Mouse (Mus musculus) Patski (cell line): Measurements from ENCODE around the gene Srrm4. TPM values are rescaled to one million over a fixed set of nuclear protein-coding genes. Genes with fewer than 3 reads are reported as not detected.

Experiments
- ATAC-seq: fragments of 100-300 bp; one replicate; pipeline ENCODE4 v1.8.0; 2021
- CTCF ChIA-PET: fragments of 350-600 bp; sonication (Branson Sonifier 250); formaldehyde crosslinking; loops from one replicate; lab custom pipeline; 2022; ENCODE audit warnings: inconsistent platforms; lab: Charles Lee
- POLR2A ChIA-PET: fragments of 350-600 bp; sonication (Branson Sonifier 250); formaldehyde crosslinking; loops from one replicate; lab custom pipeline; 2022; ENCODE audit warnings: antibody characterized with exemption, inconsistent platforms; lab: Charles Lee
- DNase-seq: peaks from one replicate; pipeline ENCODE4 v3.0.0-alpha.2; 2011; ENCODE audit warnings: low read depth, low spot score
- H3K27me3 ChIP-seq: fragments of 371-371 bp; one replicate; pipeline ENCODE4 v1.5.1; 2021
- CTCF ChIP-seq: fragments of 100-300 bp; IDR thresholded peaks from one replicate; pipeline ENCODE4 v1.5.1; 2021
- in situ Hi-C: fragments of 300-500 bp; cut with MboI; formaldehyde crosslinking; loops from 3 replicates; pipeline ENCODE4 v1.11.1; 2018; ENCODE audit warnings: low pct_unique_long_range_greater_than_20kb, mixed read lengths
- polyA plus RNA-seq: library from polyadenylated mRNA; unstranded; gene quantifications from one replicate; pipeline ENCODE4 v1.2.3, GENCODE M21; 2021

Srrm4 gene
- polyA plus RNA-seq, 1 experiment from 2014 or later, result 1.7 TPM

DNA sequence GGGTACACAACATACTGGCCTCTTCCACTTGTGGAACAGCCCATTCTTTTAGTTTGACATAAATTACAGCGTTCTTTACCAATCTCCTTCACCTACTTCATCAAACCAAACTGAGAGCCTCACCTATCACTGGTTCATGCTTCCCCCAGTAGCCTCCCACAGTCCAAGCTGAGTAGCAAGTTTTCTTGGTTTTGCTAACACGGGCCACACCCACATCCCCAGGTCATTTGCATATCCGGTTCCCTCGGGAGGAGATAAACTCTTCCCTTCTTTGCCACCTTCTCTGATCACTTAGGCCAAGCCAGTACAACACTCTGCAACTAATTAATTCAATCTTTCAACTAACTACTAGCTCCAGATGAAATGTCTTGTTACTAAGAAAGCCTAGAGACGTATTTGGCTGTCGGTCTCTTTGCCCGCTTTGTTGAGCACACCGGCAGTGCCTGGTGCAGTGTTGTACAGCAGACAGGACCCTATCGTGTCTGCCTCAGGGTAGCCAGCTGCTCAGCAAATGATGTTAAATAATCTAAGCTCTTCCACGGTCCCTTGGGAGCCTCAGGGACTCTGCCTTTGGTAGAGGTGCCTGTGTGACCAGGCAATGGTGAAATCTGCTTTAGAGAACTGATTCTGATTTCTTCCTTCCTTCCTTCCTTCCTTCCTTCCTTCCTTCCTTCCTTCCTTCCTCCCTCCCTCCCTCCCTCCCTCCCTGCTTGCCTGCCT lies 134.7 kb downstream of the Srrm4 start:
- no peaks in the 10 kb centered on the region for H3K27me3 ChIP-seq
- POLR2A ChIA-PET, result interaction anchor here (0.6 kb wide), 1 partner anchor 204 kb away, joined by 5 read pairs; no protein-coding TSS in a partner anchor
- CTCF ChIA-PET, result interaction anchor here (1.0 kb wide), 1 partner anchor 18 kb away, joined by 4 read pairs; no protein-coding TSS in a partner anchor
- DNase-seq (no peak), ATAC-seq (no peak)
- no peak for TF ChIP-seq CTCF
- in situ Hi-C loops, result loop anchor here (5.0 kb wide), 1 partner anchor 70 kb away; no protein-coding TSS in a partner anchor

DNA sequence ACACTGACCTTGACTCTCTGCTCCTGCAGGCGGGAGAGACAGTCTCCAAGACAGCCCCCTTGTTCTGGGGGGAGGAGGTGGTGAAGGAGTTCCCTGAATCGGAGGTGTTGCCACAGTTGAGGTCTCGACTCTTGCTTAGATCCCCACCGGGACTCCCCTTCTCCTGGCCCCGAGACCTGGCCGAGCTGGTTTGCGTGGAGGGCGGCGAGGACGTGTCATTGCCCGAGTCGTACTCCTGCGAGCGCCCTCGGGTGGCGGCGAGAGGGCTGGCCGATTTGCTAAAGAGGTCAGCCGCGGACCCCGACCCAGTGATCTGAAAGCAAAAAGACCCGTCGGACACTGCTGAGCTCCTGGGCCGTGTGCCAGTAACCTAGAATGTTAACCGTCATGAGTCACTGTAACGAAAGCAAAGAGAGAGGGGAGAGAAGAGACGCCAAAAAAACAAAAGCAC lies 138.2 kb downstream of the Srrm4 start:
- ATAC-seq (no peak), DNase-seq (peak; percentile 15)
- in situ Hi-C loops, result loop anchor here (5.0 kb wide), 1 partner anchor 36 kb away; no protein-coding TSS in a partner anchor
- ChIA-PET POLR2A (no interaction called here), CTCF (no interaction called here)
- no peaks in the 10 kb centered on the region for H3K27me3 ChIP-seq
- peak; percentile 76 for TF ChIP-seq CTCF

DNA sequence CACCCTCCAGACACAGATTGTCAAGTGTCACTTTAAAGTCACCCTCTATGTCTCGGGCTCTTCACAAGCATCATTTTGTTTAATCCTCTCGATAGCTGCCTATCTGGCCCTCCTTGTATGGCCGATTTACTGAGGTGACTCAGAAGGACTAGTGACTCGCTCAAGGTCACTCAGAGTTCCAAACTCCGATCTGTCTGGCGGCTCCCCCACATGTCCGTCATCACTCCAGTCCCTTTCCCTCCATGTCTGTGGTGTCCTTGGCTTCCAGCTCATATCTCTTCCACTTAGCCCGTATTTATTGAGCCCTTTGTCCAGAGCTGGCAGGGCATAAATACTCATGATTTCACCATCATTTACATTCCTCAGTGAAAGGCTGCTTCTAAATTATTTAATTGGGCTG lies 140.7 kb downstream of the Srrm4 start:
- in situ Hi-C loops, result loop anchor here (5.0 kb wide), 1 partner anchor 34 kb away; no protein-coding TSS in a partner anchor
- TF ChIP-seq CTCF, result no peak
- ATAC-seq, result no peak
- ChIA-PET POLR2A (interaction anchor here (1.0 kb wide), 1 partner anchor 9 kb away, joined by 3 read pairs; no protein-coding TSS in a partner anchor), CTCF (interaction anchor here (0.7 kb wide), 1 partner anchor 61 kb away, joined by 3 read pairs; no protein-coding TSS in a partner anchor)
- no peak for DNase-seq
- H3K27me3 ChIP-seq, result no peaks in the 10 kb centered on the region

DNA sequence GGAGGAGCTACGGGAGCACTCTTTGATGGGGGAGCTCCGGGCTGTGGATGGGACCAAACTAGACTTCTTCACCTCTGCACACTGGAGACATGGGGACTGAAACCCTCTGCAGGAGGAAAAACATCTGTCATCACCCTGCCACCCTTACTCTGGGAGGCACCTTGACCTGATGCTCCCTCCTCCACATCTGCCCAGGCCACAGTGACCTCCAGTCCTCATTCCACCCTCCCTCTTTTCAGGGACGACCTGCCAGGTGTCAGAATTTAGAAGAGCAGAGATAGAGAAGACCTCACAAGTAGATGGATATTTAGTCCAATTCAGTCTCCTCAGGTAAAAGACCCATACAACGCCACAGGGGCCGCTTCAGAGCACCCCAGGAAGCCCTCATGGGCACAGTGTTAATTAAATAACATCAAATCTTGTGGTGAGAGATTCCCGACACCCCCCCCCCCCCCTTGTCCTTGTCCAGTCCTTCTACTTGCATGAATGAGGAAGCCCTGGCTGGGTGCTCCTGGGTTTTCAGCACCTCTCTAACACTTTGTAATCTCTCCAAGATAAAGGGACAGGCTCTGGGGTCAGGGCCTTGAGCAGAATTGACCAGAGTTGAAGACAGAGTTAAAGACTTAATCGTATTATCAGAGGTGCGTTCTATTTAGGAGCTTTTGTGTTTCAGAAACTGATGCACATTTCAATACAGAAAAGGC lies 141.9 kb downstream of the Srrm4 start:
- in situ Hi-C loops, result loop anchor here (5.0 to 25.0 kb wide), 2 partner anchors 32 to 838 kb away; partner anchors contain the start of gene Pebp1
- H3K27me3 ChIP-seq, result no peaks in the 10 kb centered on the region
- no peak for TF ChIP-seq CTCF
- CTCF ChIA-PET, result interaction anchor here (1.0 kb wide), 1 partner anchor 11 kb away, joined by 3 read pairs; no protein-coding TSS in a partner anchor
- POLR2A ChIA-PET, result no interaction called here
- DNase-seq, result no peak
- ATAC-seq, result no peak

DNA sequence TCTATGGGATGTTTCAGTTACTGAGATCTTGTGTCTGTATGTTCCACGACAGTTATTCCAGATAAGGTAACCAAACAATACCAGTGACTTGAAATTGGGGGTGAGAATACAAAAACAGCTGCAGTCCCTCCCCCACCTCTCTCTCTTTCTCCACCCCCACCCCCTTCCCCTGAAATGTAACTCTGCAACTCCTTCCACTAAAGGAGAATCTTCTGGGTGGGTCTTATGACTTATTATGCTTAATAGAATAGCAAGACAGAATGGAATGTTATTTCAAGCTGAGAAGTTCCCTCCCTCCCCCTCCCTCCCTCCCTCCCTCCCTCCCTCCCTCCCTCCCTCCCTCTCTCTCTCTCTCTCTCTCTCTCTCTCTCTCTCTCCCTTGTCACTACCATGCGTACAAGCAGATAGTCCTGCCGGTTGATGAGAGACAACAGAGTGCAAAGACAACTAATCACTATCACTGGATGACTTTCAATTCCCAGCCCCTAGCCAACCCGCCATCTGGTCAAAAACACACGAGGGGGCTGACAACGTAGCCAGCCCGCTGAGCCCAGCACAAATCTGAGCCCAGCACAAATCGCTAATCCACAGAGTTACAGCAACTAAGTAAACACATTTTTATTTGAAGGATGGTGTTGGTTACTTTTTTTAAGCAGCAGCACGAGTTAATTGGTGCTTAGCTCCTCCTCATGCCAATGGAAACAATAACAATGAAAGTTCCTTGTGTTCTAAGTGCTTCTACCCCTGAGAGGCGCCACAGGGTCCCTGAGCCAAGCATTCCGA lies 143.0 kb downstream of the Srrm4 start:
- no peak for DNase-seq
- ChIA-PET POLR2A (no interaction called here), CTCF (no interaction called here)
- H3K27me3 ChIP-seq, result no peaks in the 10 kb centered on the region
- no peak for TF ChIP-seq CTCF
- no peak for ATAC-seq
- in situ Hi-C loops, result loop anchor here (25.0 kb wide), 1 partner anchor 839 kb away; the partner anchor contains the start of gene Pebp1

DNA sequence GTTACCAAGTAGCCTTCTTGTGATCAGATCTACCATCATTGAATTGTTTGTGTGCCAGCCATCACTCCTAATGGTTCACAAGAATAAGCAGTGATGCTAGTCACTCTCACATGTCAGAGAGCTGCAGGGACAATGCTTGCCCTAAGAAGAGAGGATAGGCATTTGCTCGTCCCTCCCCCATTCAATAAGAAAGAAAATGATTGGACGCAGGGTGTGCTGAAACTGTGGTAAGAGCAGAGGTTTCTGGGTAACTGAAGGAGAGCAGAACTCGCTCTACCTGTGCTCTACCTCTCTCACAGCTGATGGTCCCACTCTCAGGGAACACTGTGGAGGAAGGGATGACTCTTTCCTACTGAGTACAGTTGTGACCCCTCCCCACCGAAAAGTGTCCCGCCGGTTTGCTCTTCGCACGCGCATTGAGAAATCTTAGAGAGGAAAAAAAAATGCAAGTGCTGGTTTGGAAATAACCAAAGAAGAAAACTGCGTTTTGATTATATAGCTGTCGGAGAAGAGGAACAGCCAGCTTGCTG lies 143.7 kb downstream of the Srrm4 start:
- ATAC-seq, result no peak
- in situ Hi-C loops, result loop anchor here (25.0 kb wide), 1 partner anchor 839 kb away; the partner anchor contains the start of gene Pebp1

DNA sequence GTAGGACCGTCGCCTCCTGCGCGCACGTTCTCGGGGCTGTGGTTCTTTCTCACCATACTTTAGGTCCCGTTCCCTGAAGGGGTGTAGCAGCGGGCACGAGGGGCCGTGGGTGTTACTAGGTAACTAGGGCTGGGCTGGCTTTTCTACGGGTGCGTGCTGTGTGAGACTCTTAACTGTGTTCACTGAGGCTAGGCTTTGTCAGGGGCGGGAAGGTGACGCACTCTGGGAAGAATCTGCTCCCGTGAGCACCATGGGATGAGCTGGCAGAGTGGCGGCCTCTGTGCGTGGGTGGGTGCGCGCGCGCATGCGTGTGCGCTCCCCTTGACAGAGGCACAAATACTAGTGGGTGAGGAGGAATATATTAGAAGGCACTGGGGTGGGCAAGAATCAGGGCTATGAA lies 145.1 kb downstream of the Srrm4 start:
- in situ Hi-C loops, result loop anchor here (25.0 kb wide), 1 partner anchor 841 kb away; the partner anchor contains the start of gene Pebp1
- ChIA-PET CTCF (no interaction called here), POLR2A (interaction anchor here (0.8 kb wide), 1 partner anchor 25 kb away, joined by 3 read pairs; no protein-coding TSS in a partner anchor)
- ATAC-seq (peak; percentile 78), DNase-seq (no peak)
- no peak for TF ChIP-seq CTCF
- H3K27me3 ChIP-seq, result no peaks in the 10 kb centered on the region

More for the DNA sequence above, 143.7 kb downstream of the Srrm4 start:
- DNase-seq, result no peak
- H3K27me3 ChIP-seq, result no peaks in the 10 kb centered on the region
- POLR2A ChIA-PET, result no interaction called here
- no peak for TF ChIP-seq CTCF
- CTCF ChIA-PET, result no interaction called here

DNA sequence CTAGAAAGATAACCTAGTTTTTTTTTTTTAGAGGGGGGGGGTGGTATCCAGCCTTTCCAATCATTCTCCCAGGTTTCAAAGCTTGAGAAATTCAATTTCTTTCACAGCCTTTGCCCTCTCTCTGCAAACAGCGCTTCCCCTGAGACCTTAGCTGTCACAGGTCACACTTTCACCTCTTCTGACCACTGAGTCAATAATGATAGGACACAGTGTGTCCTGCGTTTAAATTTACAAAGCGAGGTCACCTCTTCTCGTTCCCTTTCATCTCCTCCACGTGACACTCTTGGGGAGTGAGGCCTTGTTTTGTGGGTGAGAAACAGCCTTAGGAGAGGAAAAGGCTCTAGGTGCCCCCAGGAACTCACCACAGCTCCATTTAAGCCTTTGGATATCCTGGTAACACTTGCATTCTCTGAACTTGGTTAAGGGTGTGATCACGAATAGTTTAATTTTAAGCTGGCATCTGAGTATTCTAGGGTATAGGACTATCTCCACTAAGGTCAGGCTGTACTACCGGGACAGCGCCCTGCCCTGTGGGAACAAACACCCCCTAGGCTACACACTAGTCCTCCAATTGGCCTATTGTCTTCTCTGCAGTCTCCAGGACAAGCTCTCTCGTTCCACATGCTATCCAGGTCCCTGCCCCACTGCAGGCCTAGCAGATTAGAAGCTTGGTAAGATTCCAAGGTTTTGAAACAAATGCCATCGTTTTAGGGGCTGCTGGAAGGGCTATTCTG lies 145.8 kb downstream of the Srrm4 start:
- in situ Hi-C loops, result loop anchor here (25.0 kb wide), 1 partner anchor 842 kb away; the partner anchor contains the start of gene Pebp1
- DNase-seq, result no peak
- CTCF ChIA-PET, result no interaction called here
- no peaks in the 10 kb centered on the region for H3K27me3 ChIP-seq
- no peak for TF ChIP-seq CTCF
- POLR2A ChIA-PET, result interaction anchor here (0.8 kb wide), 1 partner anchor 25 kb away, joined by 3 read pairs; no protein-coding TSS in a partner anchor
- peak; percentile 3 for ATAC-seq

DNA sequence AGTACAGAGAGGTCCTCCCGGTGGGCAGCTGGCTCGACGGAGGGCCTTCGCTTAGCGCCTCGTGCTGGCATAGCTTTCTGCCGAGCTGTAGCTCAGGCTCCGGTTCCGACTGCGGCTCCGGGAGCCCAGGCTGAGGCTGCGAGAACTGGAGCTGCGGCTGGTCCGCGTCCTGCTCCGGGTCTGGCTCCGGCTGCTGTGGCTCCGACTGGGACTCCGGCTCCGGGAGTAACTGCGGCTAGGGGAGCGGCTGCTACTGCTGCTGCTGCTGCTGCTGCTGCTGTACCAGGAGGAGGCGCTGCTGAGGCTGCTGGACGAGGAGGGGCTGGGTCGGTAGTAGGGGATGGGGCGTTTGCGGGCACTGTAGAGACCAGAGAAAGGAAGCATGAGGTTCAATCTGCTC lies 147.1 kb downstream of the Srrm4 start:
- ATAC-seq (no peak), DNase-seq (no peak)
- in situ Hi-C loops, result loop anchor here (25.0 kb wide), 1 partner anchor 843 kb away; the partner anchor contains the start of gene Pebp1
- ChIA-PET POLR2A (no interaction called here), CTCF (interaction anchor here (1.8 kb wide), 1 partner anchor 19 kb away, joined by 5 read pairs; no protein-coding TSS in a partner anchor)
- no peak for TF ChIP-seq CTCF
- H3K27me3 ChIP-seq, result no peaks in the 10 kb centered on the region
